Mouse (Mus musculus) cerebellum, postnatal 4 days (tissue): ENCODE data around the gene Chit1.
A peak's percentile ranks its signal among the peaks of the same experiment; 100 is the strongest.

ENCODE experiments used
- DNase-seq, 2 experiments: peaks; one replicate each; pipeline ENCODE4 v3.0.0; 2022; ENCODE audit warnings: low spot score in 2 of 2, mixed read lengths in 1 of 2

Gene Chit1

GRCm38 (mm10) chr1:134098726-134099515, 12.1 kb upstream of the Chit1 start:
- DNase-seq, result peak in 1 of 2 experiments; percentile 35

DNA sequence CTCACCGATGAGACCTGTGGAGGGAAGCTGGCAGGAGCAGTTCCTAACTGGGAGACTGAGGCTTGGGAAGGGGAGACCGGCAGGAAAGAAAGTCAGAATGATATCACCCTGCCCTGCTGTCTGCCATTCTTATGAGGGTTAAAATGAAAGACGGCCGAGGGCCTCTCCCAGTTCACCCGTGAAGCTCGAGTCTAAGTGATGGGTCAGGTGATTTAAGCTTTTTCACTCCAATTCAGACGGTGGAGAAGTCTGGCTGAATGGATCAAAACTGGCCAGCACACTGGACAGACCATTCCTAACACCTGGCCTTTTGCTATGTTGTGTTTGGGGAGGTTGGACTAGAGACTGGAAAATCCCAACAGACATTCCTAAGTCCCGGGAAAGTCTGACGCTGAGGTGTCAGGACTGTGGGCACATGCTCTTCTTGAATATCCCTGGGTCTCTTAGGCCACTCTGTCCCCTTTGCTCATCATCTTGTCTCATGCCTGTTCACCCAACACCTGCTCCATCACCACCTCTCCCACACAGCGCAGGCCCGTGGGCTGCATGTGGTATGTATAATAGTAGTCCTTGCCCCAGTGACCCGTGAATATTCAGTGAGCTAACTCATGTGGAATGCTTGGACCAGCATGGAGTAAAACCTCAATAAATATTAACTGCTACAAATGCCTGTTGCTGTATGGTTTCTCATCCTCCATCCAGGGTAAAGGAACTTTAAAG, 11.4 kb upstream of the Chit1 start:
- no peak for DNase-seq

- no peak for DNase-seq
Measured at GRCm38 (mm10) chr1:134100401-134100800, 10.6 kb upstream of the Chit1 start.

DNA sequence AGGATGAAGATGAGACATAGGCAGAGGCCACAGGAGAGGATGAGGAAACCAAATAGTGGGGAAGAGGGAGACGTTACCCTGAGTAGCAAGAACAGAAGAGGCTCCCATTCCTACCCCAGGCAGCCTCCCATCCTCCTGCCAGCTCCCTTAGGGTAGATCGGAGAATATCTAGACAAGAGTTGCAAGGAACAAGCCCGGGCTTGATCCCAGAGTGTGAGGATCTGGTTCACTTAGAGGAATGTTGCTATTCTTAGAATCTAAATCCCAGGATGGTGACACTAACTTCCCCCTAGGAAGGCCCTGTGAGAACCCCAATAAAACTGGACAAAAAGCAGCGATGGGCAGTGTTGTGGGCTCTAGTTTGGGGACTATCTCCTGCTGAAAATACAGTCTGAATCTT, 10.1 kb upstream of the Chit1 start:
- DNase-seq, result no peak

GRCm38 (mm10) chr1:134101593-134101992, 9.4 kb upstream of the Chit1 start:
- DNase-seq, result no peak

DNA sequence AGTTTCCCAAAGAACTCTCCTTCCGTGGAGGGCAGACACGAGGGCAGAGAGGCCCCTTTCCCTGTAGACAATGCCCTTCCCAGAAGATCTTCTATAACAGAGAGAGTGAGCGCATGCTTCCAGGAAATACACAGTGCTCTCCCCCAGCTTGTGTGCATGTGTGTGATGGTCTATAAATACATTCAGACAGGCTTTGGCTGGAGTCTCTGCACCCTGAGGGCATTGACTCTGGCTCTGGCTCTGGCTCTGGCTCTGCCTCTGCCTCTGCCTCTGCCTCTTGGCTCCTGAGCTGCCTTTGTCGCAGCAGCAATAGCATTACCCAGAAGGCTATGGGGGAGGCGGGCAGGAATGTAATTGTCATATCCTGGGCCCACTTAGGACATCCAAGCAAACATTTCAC, 7.2 kb upstream of the Chit1 start:
- DNase-seq, result no peak

- no peak for DNase-seq
Measured at GRCm38 (mm10) chr1:134105043-134105763, 5.8 kb upstream of the Chit1 start.

DNA sequence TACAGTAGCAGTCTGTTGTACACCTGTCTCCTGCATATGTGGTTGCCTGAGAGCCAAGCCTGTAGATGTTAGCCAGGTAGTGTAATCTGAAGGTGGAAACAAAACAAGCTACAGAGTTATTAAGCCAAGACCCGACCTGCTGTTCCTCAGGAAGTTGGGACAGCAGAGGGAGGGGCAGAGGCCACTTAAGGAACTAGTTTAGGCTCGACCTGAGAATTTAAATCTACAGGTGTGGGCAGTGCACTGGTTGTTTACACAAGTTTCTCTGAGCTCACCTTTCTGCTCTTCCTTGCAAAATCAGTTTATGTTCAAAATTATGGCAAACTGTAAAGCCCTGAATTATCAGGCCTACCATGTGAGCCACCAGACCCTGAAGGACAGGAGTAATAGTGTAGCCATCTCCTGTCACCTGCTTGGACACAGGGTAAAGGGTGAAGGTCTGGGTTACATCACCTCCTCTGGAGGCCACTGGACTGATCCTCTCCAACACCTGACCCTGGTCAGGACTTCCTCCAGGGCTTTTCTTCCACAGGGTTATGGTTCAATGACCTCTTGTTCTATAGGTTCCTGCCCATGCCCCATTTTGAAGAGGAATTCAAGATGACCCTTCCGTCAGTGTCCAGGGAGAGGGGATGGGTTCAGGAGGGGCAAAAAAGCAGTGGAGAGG, 5.1 kb upstream of the Chit1 start:
- DNase-seq, result no peak

- peak in 1 of 2 experiments; percentile 55 for DNase-seq
Measured at GRCm38 (mm10) chr1:134106719-134107118, 4.3 kb upstream of the Chit1 start.

DNA sequence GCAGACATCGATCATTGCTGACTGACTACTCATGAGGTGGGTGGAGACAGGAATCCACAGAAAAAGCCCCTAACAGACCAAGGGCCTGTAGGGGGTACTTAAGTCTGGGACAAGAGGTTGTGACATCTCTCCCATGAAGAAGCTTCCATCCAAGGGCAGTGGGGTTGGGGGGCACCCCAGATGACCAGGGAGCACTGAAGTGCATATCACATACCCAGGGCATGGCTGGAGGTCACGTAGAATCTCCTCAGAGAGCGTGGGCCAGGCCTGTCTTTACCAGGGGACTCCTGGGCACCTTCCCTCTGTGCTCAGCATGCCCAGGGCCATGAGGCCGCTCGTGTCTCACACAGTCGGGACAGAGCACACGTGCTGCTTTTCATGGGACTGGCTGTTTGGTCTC, 3.3 kb upstream of the Chit1 start:
- DNase-seq, result no peak

DNA sequence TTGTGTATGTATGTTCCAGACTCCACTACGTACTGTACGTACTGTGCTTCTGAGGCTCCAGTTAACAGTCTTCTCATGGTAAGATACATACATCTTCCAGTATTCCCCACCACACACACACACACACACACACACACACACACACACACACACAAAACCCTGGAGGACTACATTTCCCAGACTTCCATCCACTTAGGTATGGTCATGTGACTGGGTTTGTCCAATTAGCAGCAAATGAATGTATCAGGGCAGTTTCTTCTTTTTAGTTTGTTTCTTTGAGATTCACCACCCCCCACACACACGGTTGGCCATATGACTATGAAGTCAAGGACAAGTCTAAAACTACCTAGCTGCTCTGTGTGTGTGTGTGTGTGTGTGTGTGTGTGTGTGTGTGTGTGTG, 1.0 kb upstream of the Chit1 start:
- no peak for DNase-seq

DNA sequence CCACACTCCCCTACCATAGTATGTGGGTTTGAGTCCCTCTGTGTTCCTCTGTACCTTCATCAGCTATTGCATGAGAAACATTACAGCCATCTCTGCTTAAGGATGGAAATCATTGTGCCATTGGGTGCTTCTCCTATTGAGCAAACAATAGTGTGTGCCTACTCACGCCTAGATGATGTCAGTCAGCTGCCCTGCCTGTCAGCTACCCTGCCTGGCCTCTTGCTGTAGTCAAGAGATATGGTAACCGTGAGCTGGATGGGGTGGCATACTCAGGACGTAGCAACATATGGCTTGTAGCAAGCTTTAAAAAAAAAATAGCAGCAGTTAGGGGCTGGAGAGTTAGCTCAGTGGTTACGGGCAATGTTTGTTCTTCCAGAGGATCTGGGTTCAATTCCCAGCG, 593 bp upstream of the Chit1 start:
- no peak for DNase-seq

GRCm38 (mm10) chr1:134113560-134113959, 2.5 kb downstream of the Chit1 start:
- DNase-seq, result no peak

GRCm38 (mm10) chr1:134114018-134114417, 3.0 kb downstream of the Chit1 start:
- DNase-seq, result no peak

GRCm38 (mm10) chr1:134114730-134115129, 3.7 kb downstream of the Chit1 start:
- no peak for DNase-seq

- DNase-seq, result no peak
Measured at GRCm38 (mm10) chr1:134115424-134115823, 4.4 kb downstream of the Chit1 start.

- DNase-seq, result no peak
Measured at GRCm38 (mm10) chr1:134117110-134117509, 6.1 kb downstream of the Chit1 start.

DNA sequence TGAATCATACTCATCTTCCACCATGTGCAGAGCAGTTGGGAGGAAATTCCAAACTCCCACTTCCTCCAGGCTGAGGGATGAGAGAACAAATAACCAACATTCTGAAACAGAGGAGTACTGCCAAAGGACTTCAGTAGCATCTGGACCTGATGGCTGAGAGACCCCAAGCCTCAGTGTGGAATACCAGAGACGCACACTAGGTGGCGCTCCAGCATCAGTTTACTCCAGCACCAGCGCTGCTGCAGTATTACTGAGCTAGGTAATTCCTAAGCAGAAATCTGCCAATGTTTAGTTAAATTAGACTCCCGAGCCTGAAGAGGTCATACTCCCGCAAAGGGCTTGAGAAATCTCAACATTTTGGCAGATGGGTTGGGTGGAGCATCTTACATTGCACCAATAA, 9.1 kb downstream of the Chit1 start:
- DNase-seq, result peak; percentile 96

- peak in 1 of 2 experiments; percentile 27 for DNase-seq
Measured at GRCm38 (mm10) chr1:134122195-134122594, 11.2 kb downstream of the Chit1 start.

- DNase-seq, result no peak
Measured at GRCm38 (mm10) chr1:134133316-134133715, 22.3 kb downstream of the Chit1 start.

GRCm38 (mm10) chr1:134136351-134136750, 25.3 kb downstream of the Chit1 start:
- no peak for DNase-seq

- no peak for DNase-seq
Measured at GRCm38 (mm10) chr1:134138424-134138823, 27.4 kb downstream of the Chit1 start.
